Mouse (Mus musculus): ENCODE measurements around the gene Cisd3. TPM values are rescaled to one million over a fixed set of nuclear protein-coding genes. Genes with fewer than 3 reads are reported as not detected.

Cisd3 gene
- polyA plus RNA-seq, 1 experiment from 2014 or later: 16.1 TPM

- Histone ChIP-seq H3K4me1 (replicated peaks) (peaks cover 57% of the 10 kb centered on the region), H3K9me3 (no peaks in the 10 kb centered on the region), H3K9ac (replicated peaks) (peak overlapping the region; percentile 88), H3K27me3 (peaks cover 20% of the 10 kb centered on the region), H3K4me3 (replicated peaks) (peak overlapping the region; percentile 93), H3K36me3 (peaks cover 44% of the 10 kb centered on the region), H3K27ac (peak overlapping the region; percentile 90), H3K4me2 (replicated peaks) (peak overlapping the region; percentile 83)
- 31% methylated on average over 6 of the region's 6 CpGs for WGBS
- no peak for ATAC-seq
These were observed 20.8 kb upstream of the Cisd3 start for GRCm38 (mm10) chr11:97664771-97665240.

DNA sequence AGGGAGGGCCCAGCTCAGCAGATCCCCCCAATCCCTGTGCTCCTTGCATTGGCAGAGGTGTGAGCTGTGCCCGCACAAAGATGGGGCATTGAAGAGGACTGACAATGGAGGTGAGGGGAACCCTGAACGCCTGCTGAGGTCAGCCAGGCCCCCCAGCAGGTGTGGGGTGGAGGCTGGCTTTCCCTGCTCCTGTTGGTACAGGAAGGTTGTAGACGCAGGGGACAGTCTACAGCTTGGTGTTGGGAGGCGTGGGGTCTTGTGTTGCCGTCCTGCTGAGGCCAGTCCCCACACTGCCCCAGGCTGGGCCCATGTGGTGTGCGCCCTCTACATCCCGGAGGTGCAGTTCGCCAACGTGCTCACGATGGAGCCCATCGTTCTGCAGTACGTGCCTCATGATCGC, 20.2 kb upstream of the Cisd3 start:
- WGBS: 86% methylated on average over 13 of the region's 13 CpGs
- Histone ChIP-seq H3K4me3 (replicated peaks) (peak overlapping the region; percentile 93), H3K9ac (replicated peaks) (0 out of 2 replicates have a peak overlapping the region, but pooled peaks have one; percentile 88)

DNA sequence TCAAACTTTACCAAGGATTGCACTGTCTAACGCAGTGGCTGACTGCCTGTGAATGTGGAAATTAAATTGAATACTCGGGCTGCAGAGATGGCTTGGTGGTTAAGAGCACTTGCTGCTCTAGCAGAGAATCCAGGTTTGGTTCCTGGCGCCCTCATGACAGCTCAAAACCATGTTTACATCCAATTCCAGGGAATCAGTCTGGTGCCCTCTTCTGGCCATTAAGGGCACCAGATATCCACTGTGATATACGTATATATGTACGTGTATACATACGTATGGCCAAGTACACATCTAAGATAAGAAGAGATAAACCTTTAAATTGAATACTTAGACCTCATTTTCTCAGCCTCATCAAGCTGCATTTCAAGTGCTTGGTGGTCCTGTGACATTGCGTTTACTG, 19.4 kb upstream of the Cisd3 start:
- Histone ChIP-seq H3K27ac (no peak overlapping the region), H3K9ac (replicated peaks) (no peak overlapping the region), H3K4me2 (replicated peaks) (no peak overlapping the region), H3K36me3 (peaks cover 58% of the 10 kb centered on the region), H3K27me3 (peaks cover 12% of the 10 kb centered on the region), H3K9me3 (no peaks in the 10 kb centered on the region), H3K4me1 (replicated peaks) (peaks cover 57% of the 10 kb centered on the region), H3K4me3 (replicated peaks) (no peak overlapping the region)
- no peak for ATAC-seq
- WGBS: 90% methylated on average over 7 of the region's 7 CpGs

More for the DNA sequence above, 20.2 kb upstream of the Cisd3 start:
- Histone ChIP-seq H3K36me3 (peaks cover 50% of the 10 kb centered on the region), H3K27me3 (peaks cover 20% of the 10 kb centered on the region), H3K27ac (no peak overlapping the region), H3K4me1 (replicated peaks) (peaks cover 62% of the 10 kb centered on the region), H3K4me2 (replicated peaks) (peak overlapping the region; percentile 83), H3K9me3 (no peaks in the 10 kb centered on the region)
- ATAC-seq: no peak

- no peak overlapping the region for H3K9ac ChIP-seq (replicated peaks)
These were observed 18.8 kb upstream of the Cisd3 start for GRCm38 (mm10) chr11:97666794-97667193.

DNA sequence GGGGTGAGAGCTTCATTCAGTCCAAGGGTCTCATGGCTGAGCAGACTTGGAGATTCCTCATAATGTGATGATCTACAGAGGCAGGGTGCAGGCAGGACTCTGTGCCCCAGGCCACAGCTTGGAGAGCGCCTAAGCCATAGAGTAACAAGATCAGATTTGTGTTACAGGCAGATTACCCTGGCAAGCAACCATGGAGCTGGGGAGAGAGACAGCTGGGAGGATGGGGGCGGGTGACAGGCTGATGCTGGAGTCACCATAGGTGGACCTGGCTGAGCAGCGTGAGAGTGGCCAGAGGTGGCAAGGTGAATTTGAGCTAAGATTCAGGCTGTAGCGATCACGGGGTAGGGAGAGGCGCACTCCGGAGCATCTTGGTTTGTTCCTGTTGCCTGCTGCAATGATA, 17.5 kb upstream of the Cisd3 start:
- peaks cover 77% of the 10 kb centered on the region for H3K36me3 ChIP-seq
- H3K4me2 ChIP-seq (replicated peaks): no peak overlapping the region
- 94% methylated on average over 7 of the region's 7 CpGs for WGBS

More at GRCm38 (mm10) chr11:97666794-97667193, 18.8 kb upstream of the Cisd3 start:
- H3K9me3 ChIP-seq: no peaks in the 10 kb centered on the region
- H3K4me3 ChIP-seq (replicated peaks): no peak overlapping the region
- peaks cover 64% of the 10 kb centered on the region for H3K36me3 ChIP-seq
- peaks cover 7% of the 10 kb centered on the region for H3K27me3 ChIP-seq
- WGBS: 95% methylated on average over 15 of the region's 15 CpGs
- H3K27ac ChIP-seq: no peak overlapping the region
- peaks cover 52% of the 10 kb centered on the region for H3K4me1 ChIP-seq (replicated peaks)
- no peak overlapping the region for H3K4me2 ChIP-seq (replicated peaks)
- ATAC-seq: no peak

GRCm38 (mm10) chr11:97669268-97669667, 16.4 kb upstream of the Cisd3 start:
- ATAC-seq: no peak
- Histone ChIP-seq H3K4me1 (replicated peaks) (peaks cover 39% of the 10 kb centered on the region), H3K36me3 (peaks cover 88% of the 10 kb centered on the region), H3K9ac (replicated peaks) (peak overlapping the region; percentile 49), H3K4me2 (replicated peaks) (no peak overlapping the region), H3K27ac (0 out of 2 replicates have a peak overlapping the region, but pooled peaks have one; percentile 49), H3K27me3 (no peaks in the 10 kb centered on the region), H3K9me3 (no peaks in the 10 kb centered on the region), H3K4me3 (replicated peaks) (no peak overlapping the region)
- WGBS: 46% methylated on average over 14 of the region's 15 CpGs

More for the DNA sequence above, 17.5 kb upstream of the Cisd3 start:
- H3K9me3 ChIP-seq: no peaks in the 10 kb centered on the region
- no peak for ATAC-seq
- H3K4me1 ChIP-seq (replicated peaks): peaks cover 41% of the 10 kb centered on the region
- no peak overlapping the region for H3K27ac ChIP-seq
- no peak overlapping the region for H3K9ac ChIP-seq (replicated peaks)
- no peak overlapping the region for H3K4me3 ChIP-seq (replicated peaks)
- no peaks in the 10 kb centered on the region for H3K27me3 ChIP-seq

GRCm38 (mm10) chr11:97669829-97670228, 15.8 kb upstream of the Cisd3 start:
- no peak overlapping the region for H3K27ac ChIP-seq
- WGBS: 34% methylated on average over 6 of the region's 6 CpGs
- H3K36me3 ChIP-seq: peaks cover 94% of the 10 kb centered on the region
- H3K4me2 ChIP-seq (replicated peaks): no peak overlapping the region
- H3K9ac ChIP-seq (replicated peaks): no peak overlapping the region
- H3K9me3 ChIP-seq: no peaks in the 10 kb centered on the region
- ATAC-seq: no peak
- no peaks in the 10 kb centered on the region for H3K27me3 ChIP-seq
- H3K4me1 ChIP-seq (replicated peaks): peaks cover 33% of the 10 kb centered on the region
- no peak overlapping the region for H3K4me3 ChIP-seq (replicated peaks)

DNA sequence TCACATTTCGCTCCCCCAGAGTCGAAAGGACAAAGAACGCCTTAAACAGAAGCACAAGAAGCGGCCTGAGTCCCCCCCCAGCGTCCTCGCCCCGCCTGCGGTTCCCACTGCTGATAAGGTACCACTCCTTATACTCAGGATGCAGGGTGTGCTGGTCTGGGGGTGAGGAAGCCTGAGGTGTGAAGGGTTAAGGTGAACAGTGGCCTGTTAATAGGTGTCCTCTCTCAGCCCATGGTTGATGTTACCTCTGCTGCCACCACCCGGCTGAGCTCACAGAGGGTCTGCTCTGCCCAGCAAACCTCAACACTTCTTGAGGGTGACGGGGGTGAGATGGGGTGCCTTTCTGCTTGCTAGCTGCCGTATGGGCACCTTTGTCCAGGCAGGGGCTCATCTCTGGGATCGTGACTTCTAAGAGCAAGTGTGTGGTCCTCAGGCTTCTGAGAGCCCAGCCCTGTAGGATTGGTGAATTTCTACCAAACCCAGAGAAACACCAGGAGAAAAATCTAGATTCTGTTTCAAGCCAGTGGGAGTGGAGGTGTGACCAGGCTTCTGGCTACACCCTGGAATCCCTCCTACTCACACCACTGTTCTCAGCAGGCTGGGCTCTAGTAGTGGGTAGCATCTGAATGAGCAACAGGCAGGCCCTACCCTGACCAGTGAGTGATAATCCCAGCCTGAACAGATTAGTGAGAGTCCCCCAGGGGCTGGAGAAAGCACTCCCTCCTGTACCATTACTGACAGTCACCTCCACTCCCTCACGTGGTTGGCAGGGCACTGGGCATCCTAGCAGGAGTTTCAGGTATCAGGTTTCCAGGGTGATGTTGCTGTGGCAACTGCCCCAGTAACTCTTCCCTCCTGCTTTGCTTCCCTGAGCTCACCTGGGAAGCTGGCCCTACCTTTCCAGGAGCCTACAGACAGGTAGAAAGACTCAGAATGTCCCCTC, 15.1 kb upstream of the Cisd3 start:
- 71% methylated on average over 13 of the region's 13 CpGs for WGBS
- Histone ChIP-seq H3K4me1 (replicated peaks) (peaks cover 26% of the 10 kb centered on the region), H3K4me3 (replicated peaks) (no peak overlapping the region), H3K9ac (replicated peaks) (no peak overlapping the region), H3K27ac (no peak overlapping the region), H3K9me3 (no peaks in the 10 kb centered on the region), H3K27me3 (no peaks in the 10 kb centered on the region), H3K4me2 (replicated peaks) (no peak overlapping the region), H3K36me3 (peaks cover 98% of the 10 kb centered on the region)
- ATAC-seq: no peak

GRCm38 (mm10) chr11:97671177-97671527, 14.5 kb upstream of the Cisd3 start:
- H3K27me3 ChIP-seq: no peaks in the 10 kb centered on the region
- H3K27ac ChIP-seq: no peak overlapping the region
- H3K4me3 ChIP-seq (replicated peaks): no peak overlapping the region
- H3K4me2 ChIP-seq (replicated peaks): no peak overlapping the region
- H3K9me3 ChIP-seq: no peaks in the 10 kb centered on the region
- H3K9ac ChIP-seq (replicated peaks): no peak overlapping the region
- ATAC-seq: no peak
- peaks cover 98% of the 10 kb centered on the region for H3K36me3 ChIP-seq
- 25% methylated on average over 2 of the region's 2 CpGs for WGBS
- peaks cover 31% of the 10 kb centered on the region for H3K4me1 ChIP-seq (replicated peaks)

GRCm38 (mm10) chr11:97673148-97673547, 12.5 kb upstream of the Cisd3 start:
- peaks cover 99% of the 10 kb centered on the region for H3K36me3 ChIP-seq
- H3K27ac ChIP-seq: no peak overlapping the region
- ATAC-seq: no peak
- no peaks in the 10 kb centered on the region for H3K9me3 ChIP-seq
- H3K4me3 ChIP-seq (replicated peaks): no peak overlapping the region
- H3K4me1 ChIP-seq (replicated peaks): peaks cover 51% of the 10 kb centered on the region
- 0 out of 2 replicates have a peak, but pooled peaks cover 4% of the 10 kb centered on the region for H3K27me3 ChIP-seq
- H3K9ac ChIP-seq (replicated peaks): no peak overlapping the region
- H3K4me2 ChIP-seq (replicated peaks): no peak overlapping the region
- 79% methylated on average over 11 of the region's 11 CpGs for WGBS

- peaks cover 36% of the 10 kb centered on the region for H3K4me1 ChIP-seq (replicated peaks)
- H3K27me3 ChIP-seq: 0 out of 2 replicates have a peak, but pooled peaks cover 4% of the 10 kb centered on the region
- 75% methylated on average over 15 of the region's 15 CpGs for WGBS
- H3K4me2 ChIP-seq (replicated peaks): no peak overlapping the region
- H3K9me3 ChIP-seq: no peaks in the 10 kb centered on the region
- 0 out of 2 replicates have a peak, but pooled peaks have one; percentile 10 for ATAC-seq
- H3K27ac ChIP-seq: no peak overlapping the region
- peaks cover 98% of the 10 kb centered on the region for H3K36me3 ChIP-seq
- 0 out of 2 replicates have a peak overlapping the region, but pooled peaks have one; percentile 21 for H3K9ac ChIP-seq (replicated peaks)
- H3K4me3 ChIP-seq (replicated peaks): no peak overlapping the region
These were observed 9.4 kb upstream of the Cisd3 start for GRCm38 (mm10) chr11:97676050-97676754.

DNA sequence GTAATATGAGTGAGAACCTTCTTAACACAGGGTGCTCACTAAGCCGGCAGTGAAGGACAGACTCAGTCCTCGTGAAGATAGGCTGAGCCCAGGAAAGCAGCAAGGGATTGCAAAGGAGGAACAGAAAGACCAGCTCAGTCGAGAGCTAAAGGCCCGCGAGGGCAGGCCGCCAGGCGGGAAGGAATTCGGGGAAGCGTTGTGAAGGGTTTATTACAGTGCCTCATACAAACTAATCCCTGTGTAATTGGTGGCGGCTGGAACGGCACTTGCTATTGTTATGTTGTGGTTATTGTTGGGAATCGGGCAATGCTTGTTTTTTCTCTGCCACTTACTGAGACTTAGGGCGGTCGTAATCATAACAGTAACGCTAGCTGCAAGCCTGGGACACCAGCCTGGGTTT, 8.2 kb upstream of the Cisd3 start:
- no peaks in the 10 kb centered on the region for H3K9me3 ChIP-seq
- no peak for ATAC-seq
- H3K4me3 ChIP-seq (replicated peaks): no peak overlapping the region
- 0 out of 2 replicates have a peak, but pooled peaks cover 4% of the 10 kb centered on the region for H3K27me3 ChIP-seq
- no peak overlapping the region for H3K4me2 ChIP-seq (replicated peaks)
- H3K27ac ChIP-seq: peak overlapping the region; percentile 47
- H3K4me1 ChIP-seq (replicated peaks): peaks cover 36% of the 10 kb centered on the region
- H3K9ac ChIP-seq (replicated peaks): no peak overlapping the region
- H3K36me3 ChIP-seq: peaks cover 98% of the 10 kb centered on the region
- 16% methylated on average over 15 of the region's 15 CpGs for WGBS

All from midbrain, embryonic 13.5 days (tissue).